Comparison of ENCODE assay signal across 12 mouse cellular contexts in the genomic region with DNA sequence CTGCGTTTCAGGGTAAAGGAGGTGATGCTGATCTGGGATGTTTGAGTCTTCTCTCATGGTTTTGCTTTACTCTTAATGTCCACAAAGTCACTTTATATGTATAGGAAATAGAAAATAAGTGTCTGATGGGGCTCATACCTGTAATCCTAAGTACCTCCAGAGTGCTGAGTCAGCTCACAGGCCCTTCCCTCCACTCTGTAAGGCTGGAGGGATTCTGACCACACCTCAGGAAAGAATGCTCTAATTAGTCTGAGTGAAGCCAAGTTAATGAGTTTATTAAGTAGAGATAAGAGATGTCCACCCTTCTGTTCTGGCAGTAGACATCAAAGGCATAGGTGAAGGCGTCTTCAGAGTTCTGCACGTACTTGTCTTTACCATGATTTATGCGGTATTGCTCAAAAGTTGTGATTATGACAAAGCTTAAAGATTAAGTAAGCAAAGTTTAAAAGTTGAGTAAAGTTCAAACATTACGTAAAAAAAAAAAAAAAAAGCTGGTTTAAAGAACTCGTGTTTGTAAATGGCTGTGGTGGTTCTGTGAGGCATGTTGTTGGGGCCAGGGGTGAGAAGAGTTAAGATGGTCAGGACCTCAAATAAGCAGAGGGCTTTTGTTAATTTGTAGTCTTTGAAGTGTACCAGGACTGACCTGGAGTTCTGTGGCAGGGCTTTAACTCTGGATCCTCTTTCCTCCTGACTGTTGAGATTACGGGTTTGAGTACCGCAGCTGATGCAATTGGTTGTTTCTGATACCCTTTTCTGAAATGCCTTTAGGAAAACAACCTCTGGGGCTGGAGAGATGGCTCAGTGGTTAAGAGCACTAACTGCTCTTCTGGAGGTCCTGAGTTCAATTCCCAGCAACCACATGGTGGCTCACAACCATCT. TPM values are rescaled to one million over a fixed set of nuclear protein-coding genes. Genes with fewer than 3 reads are reported as not detected.
DNase-seq lines count a peak whose midpoint lies in the region; ATAC-seq and TF ChIP-seq lines count a peak whose summit lies in the region.
"Had no signal": no experiment of that assay in that cellular context is flagged by ENCODE, and none has a peak within 500 bp of the region (broad histone marks: within the 10 kb centered on the region; RNA-seq: fewer than 3 reads in every experiment).

No protein-coding gene starts in this region.

- H3K9me3 ChIP-seq in lung, embryonic 15.5 days: no peaks in the 10 kb centered on the region
- no peaks in the 10 kb centered on the region for H3K9me3 ChIP-seq in liver, postnatal 0 days (ENCODE audit: low read length)

- intact Hi-C loops in heart, postnatal 14 days (cut with DNase I): loop anchor here (5.0 kb wide), 1 partner anchor 33 kb away; no protein-coding TSS in a partner anchor

- peak overlapping the region; percentile 97; the same call in 1 of the 2 replicates for H3K4me2 ChIP-seq in lung, embryonic 15.5 days
- peak overlapping the region; percentile 79 for H3K4me2 ChIP-seq in liver, postnatal 0 days (ENCODE audit: low read depth, low read length)

- no peak for TF ChIP-seq EP300 in liver, postnatal 0 days (IDR thresholded peaks at IDR 0.05; ENCODE audit: low read depth)

- DNase-seq in heart, adult 11 months: peak; percentile 84
- no peak for DNase-seq in heart, postnatal 14 days
- DNase-seq in lung, adult 18-20 months: no peak
- peak; percentile 84 for DNase-seq in gonadal fat pad, adult 2 months (ENCODE audit: low read depth)
- no peak for DNase-seq in liver, postnatal 0 days
- no peak for DNase-seq in adrenal gland, postnatal 14 days
- no peak for DNase-seq in thymus, adult 18-20 months
- DNase-seq: adrenal gland, adult 8-10 months; cerebellum, postnatal 36 days had no signal

- no peak for TF ChIP-seq CTCF in liver, postnatal 0 days (IDR thresholded peaks at IDR 0.05; ENCODE audit: low read depth)

- 62% methylated on average over 8 of the region's 8 CpGs for WGBS in lung, embryonic 15.5 days
- 42% methylated on average over 8 of the region's 8 CpGs for WGBS in liver, postnatal 0 days (ENCODE audit: insufficient replicate concordance)

- H3K4me1 ChIP-seq in lung, embryonic 15.5 days: peaks cover 62% of the 10 kb centered on the region
- H3K4me1 ChIP-seq in liver, postnatal 0 days (ENCODE audit: insufficient read depth): peaks cover 53% of the 10 kb centered on the region

- ATAC-seq in lung, embryonic 15.5 days (ENCODE audit: borderline replicate concordance, extremely low read depth, low FRiP score, low TSS enrichment): no peak
- no peak for ATAC-seq in liver, postnatal 0 days

- no peak overlapping the region for H3K27ac ChIP-seq in lung, embryonic 15.5 days
- H3K27ac ChIP-seq in liver, postnatal 0 days (ENCODE audit: low read depth): peak overlapping the region; percentile 93

- no peak overlapping the region for H3K4me3 ChIP-seq in lung, embryonic 15.5 days
- no peak overlapping the region for H3K4me3 ChIP-seq in liver, postnatal 0 days (ENCODE audit: low read depth, low read length)

- no peak overlapping the region for H3K9ac ChIP-seq in lung, embryonic 15.5 days
- 0 out of 2 replicates have a peak overlapping the region, but pooled peaks have one; percentile 5 for H3K9ac ChIP-seq in liver, postnatal 0 days (replicated peaks)

- no peaks in the 10 kb centered on the region for H3K27me3 ChIP-seq in lung, embryonic 15.5 days
- H3K27me3 ChIP-seq in liver, postnatal 0 days (ENCODE audit: insufficient read depth, low read length): no peaks in the 10 kb centered on the region

- H3K36me3 ChIP-seq in lung, embryonic 15.5 days: no peaks in the 10 kb centered on the region
- H3K36me3 ChIP-seq in liver, postnatal 0 days (replicated peaks; ENCODE audit: insufficient read depth, low read length): peaks cover 5% of the 10 kb centered on the region; the same call in 1 of the 2 replicates

RNA-seq across cellular contexts. Expression of a gene that starts 4.7 kb away (rescaled TPM):
- total RNA-seq in heart, postnatal 14 days (2021): 100 to 1,000 TPM; 139 to 150 TPM
- 97.6 and 100 TPM in 2 replicates for polyA plus RNA-seq in lung, embryonic 15.5 days (2015; fragmentation: Nextera tagmentation; extraction: Ambion mirVana)
- 69.4 and 79.7 TPM in 2 replicates for polyA plus RNA-seq in gonadal fat pad, adult 2 months (2012; rRNA removed)
- 126 and 141 TPM in 2 replicates for polyA plus RNA-seq in liver, postnatal 0 days (2015; fragmentation: Nextera tagmentation; extraction: Ambion mirVana)
- total RNA-seq in adrenal gland, postnatal 14 days (2021): 175 and 198 TPM in 2 replicates

RNA-seq across cellular contexts. Expression of a gene that starts 22.6 kb away (rescaled TPM):
- not detected for total RNA-seq in heart, postnatal 14 days (2021)
- polyA plus RNA-seq in lung, embryonic 15.5 days (2015; fragmentation: Nextera tagmentation; extraction: Ambion mirVana): not detected in 2 replicates
- polyA plus RNA-seq in gonadal fat pad, adult 2 months (2012; rRNA removed): not detected in 2 replicates
- polyA plus RNA-seq in liver, postnatal 0 days (2015; fragmentation: Nextera tagmentation; extraction: Ambion mirVana): 0.22 and 0.44 TPM in 2 replicates
- not detected in 2 replicates for total RNA-seq in adrenal gland, postnatal 14 days (2021)
- total RNA-seq: adrenal gland, adult 8-10 months; layer of hippocampus, adult 2 months had no signal
- polyA plus RNA-seq: testis, adult 2 months had no signal

RNA-seq across cellular contexts. Expression of a gene that starts 37.3 kb away (rescaled TPM):
- 100 to 1,000 TPM; 163 to 177 TPM for total RNA-seq in heart, postnatal 14 days (2021)
- 252 and 264 TPM in 2 replicates for polyA plus RNA-seq in lung, embryonic 15.5 days (2015; fragmentation: Nextera tagmentation; extraction: Ambion mirVana)
- 159 and 174 TPM in 2 replicates for polyA plus RNA-seq in gonadal fat pad, adult 2 months (2012; rRNA removed)
- polyA plus RNA-seq in liver, postnatal 0 days (2015; fragmentation: Nextera tagmentation; extraction: Ambion mirVana): 211 and 219 TPM in 2 replicates
- total RNA-seq in adrenal gland, postnatal 14 days (2021): 260 and 274 TPM in 2 replicates

RNA-seq across cellular contexts. Expression of a gene that starts 37.3 kb away (rescaled TPM):
- 10 to 100 TPM; 20.8 to 28.6 TPM for total RNA-seq in heart, postnatal 14 days (2021)
- polyA plus RNA-seq in lung, embryonic 15.5 days (2015; fragmentation: Nextera tagmentation; extraction: Ambion mirVana): 37.9 and 39.7 TPM in 2 replicates
- polyA plus RNA-seq in gonadal fat pad, adult 2 months (2012; rRNA removed): 4.8 and 8.9 TPM in 2 replicates
- 7.0 and 7.4 TPM in 2 replicates for polyA plus RNA-seq in liver, postnatal 0 days (2015; fragmentation: Nextera tagmentation; extraction: Ambion mirVana)
- 54.4 and 59.0 TPM in 2 replicates for total RNA-seq in adrenal gland, postnatal 14 days (2021)

Comparison
In these comparisons a context has a peak if more than half of its experiments do, and no peak if none do; other contexts are left out.
1. DNase-seq: peak in heart, adult 11 months (single experiment) and gonadal fat pad, adult 2 months (single experiment); none in heart, postnatal 14 days (0 of 2), lung, adult 18-20 months (0 of 2), liver, postnatal 0 days (single experiment), adrenal gland, postnatal 14 days (single experiment) and thymus, adult 18-20 months (0 of 2).